8 mouse cellular contexts compared by ENCODE assay signal in the genomic region with DNA sequence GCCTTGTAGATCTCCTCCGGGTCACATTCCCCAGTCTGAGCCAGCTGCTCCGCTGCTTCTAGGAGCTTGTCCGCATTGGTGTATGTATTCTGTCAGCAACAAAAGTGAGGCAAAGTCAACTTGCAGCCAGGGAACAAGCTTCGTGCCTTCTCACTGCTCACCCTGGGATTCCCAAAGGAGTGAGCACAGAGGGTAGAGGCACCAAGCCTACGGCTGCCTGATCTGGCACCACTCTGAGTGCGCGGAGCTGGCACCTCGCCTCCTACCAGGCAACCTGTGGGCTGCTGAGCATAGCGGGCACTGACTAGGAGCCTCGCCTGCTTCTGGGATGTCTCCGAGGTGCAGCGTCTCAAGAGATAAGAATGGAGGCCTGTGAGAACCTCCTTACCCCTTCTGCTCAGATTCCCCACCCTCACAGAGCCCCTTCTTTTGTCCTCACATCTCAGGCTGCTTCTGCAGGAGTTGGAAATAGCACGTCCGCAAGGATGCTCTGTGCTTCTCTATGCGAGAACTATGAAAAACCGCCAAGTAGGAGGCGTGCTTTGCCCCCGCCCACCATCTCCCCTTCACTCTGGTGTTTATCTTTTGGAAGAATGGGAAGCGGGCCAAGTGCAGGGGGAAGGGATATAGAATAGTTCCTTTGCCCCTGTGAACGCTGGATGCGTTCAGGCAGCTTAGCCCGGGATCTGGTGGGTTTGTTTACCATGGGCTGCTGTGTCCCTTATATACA.
DNase-seq lines count a peak whose midpoint lies in the region; ATAC-seq lines count a peak whose summit lies in the region.

No protein-coding gene starts in this region.

- ATAC-seq in kidney, embryonic 16.5 days (ENCODE audit: low FRiP score, low TSS enrichment) = 0 out of 2 replicates have a peak, but pooled peaks have one; percentile 31
- peak; percentile 60 for ATAC-seq in heart, embryonic 14.5 days (ENCODE audit: insufficient number of reproducible peaks, insufficient read depth, low FRiP score, low read depth)
- ATAC-seq in erythroid progenitor cell, adult 5-6 weeks (replicated peaks; ENCODE audit: low FRiP score, poor library complexity, severe bottlenecking) = no peak

- no peak for DNase-seq in kidney, postnatal 36 days
- DNase-seq in embryonic facial prominence, embryonic 10.5 days (ENCODE audit: low spot score) = no peak
- peak; percentile 59 to 69 for DNase-seq in left cerebral cortex, postnatal 10 days (ENCODE audit: extremely low spot score in 1 of 2, low spot score in 2 of 2)
- DNase-seq in natural killer cell, adult 2 months (ENCODE audit: low spot score in 2 of 2) = no peak
- no peak for DNase-seq in gastrocnemius, postnatal 10 days

- no peaks in the 10 kb centered on the region for H3K36me3 ChIP-seq in kidney, embryonic 16.5 days (ENCODE audit: insufficient read depth, low read length)
- H3K36me3 ChIP-seq in embryonic facial prominence, embryonic 10.5 days (replicated peaks) = peaks cover 7% of the 10 kb centered on the region
- H3K36me3 ChIP-seq in heart, embryonic 14.5 days (ENCODE audit: control insufficient read depth, insufficient read depth, low read length) = peaks cover 16% of the 10 kb centered on the region

- H3K27me3 ChIP-seq in kidney, embryonic 16.5 days (ENCODE audit: insufficient read depth, low read length) = no peaks in the 10 kb centered on the region
- no peaks in the 10 kb centered on the region; the same call in 1 of the 2 replicates for H3K27me3 ChIP-seq in embryonic facial prominence, embryonic 10.5 days (replicated peaks; ENCODE audit: low read depth, poor library complexity, severe bottlenecking)
- H3K27me3 ChIP-seq in heart, embryonic 14.5 days (ENCODE audit: control insufficient read depth, insufficient read depth, low read length) = no peaks in the 10 kb centered on the region

- H3K4me2 ChIP-seq in kidney, embryonic 16.5 days (replicated peaks; ENCODE audit: low read depth, low read length) = no peak overlapping the region
- H3K4me2 ChIP-seq in heart, embryonic 14.5 days (ENCODE audit: low read length) = peak overlapping the region; percentile 61

- no peaks in the 10 kb centered on the region for H3K9me3 ChIP-seq in kidney, embryonic 16.5 days (ENCODE audit: low read length)
- no peaks in the 10 kb centered on the region for H3K9me3 ChIP-seq in embryonic facial prominence, embryonic 10.5 days
- no peaks in the 10 kb centered on the region for H3K9me3 ChIP-seq in heart, embryonic 14.5 days (ENCODE audit: control insufficient read depth, low read length)

- intact Hi-C loops in left cerebral cortex, postnatal 10 days (cut with DNase I) = no loop called here

- H3K4me1 ChIP-seq in kidney, embryonic 16.5 days (ENCODE audit: insufficient read depth, low read length) = peaks cover 9% of the 10 kb centered on the region
- peaks cover 24% of the 10 kb centered on the region for H3K4me1 ChIP-seq in embryonic facial prominence, embryonic 10.5 days
- peaks cover 12 to 23% of the 10 kb centered on the region in 2 experiments for H3K4me1 ChIP-seq in heart, embryonic 14.5 days (ENCODE audit: control insufficient read depth in 2 of 2, insufficient read depth in 2 of 2, low read length in 2 of 2)

- H3K9ac ChIP-seq in kidney, embryonic 16.5 days (replicated peaks; ENCODE audit: low read length) = no peak overlapping the region
- H3K9ac ChIP-seq in heart, embryonic 14.5 days (ENCODE audit: low read length) = peak overlapping the region; percentile 78

- 66% methylated on average over 22 of the region's 22 CpGs for WGBS in kidney, embryonic 16.5 days
- WGBS in embryonic facial prominence, embryonic 10.5 days = 83% methylated on average over 22 of the region's 22 CpGs
- 24% methylated on average over 22 of the region's 22 CpGs for WGBS in heart, embryonic 14.5 days

- no peak overlapping the region for H3K4me3 ChIP-seq in kidney, embryonic 16.5 days (ENCODE audit: low read length)
- no peak overlapping the region for H3K4me3 ChIP-seq in embryonic facial prominence, embryonic 10.5 days
- H3K4me3 ChIP-seq in heart, embryonic 14.5 days (ENCODE audit: control insufficient read depth in 1 of 2, insufficient read depth in 1 of 2, low read depth in 1 of 2, low read length in 2 of 2) = peak overlapping the region; percentile 47 to 61

- H3K27ac ChIP-seq in kidney, embryonic 16.5 days (ENCODE audit: low read length) = no peak overlapping the region
- H3K27ac ChIP-seq in embryonic facial prominence, embryonic 10.5 days (replicated peaks) = peak overlapping the region; percentile 57; the same call in 1 of the 2 replicates
- peak overlapping the region; percentile 77 to 81 for H3K27ac ChIP-seq in heart, embryonic 14.5 days (replicated peaks in 1 of 2; ENCODE audit: control insufficient read depth in 1 of 2, insufficient read depth in 1 of 2, low read depth in 2 of 2, low read length in 2 of 2)

Comparison
In these comparisons a context has a peak if more than half of its experiments do, and no peak if none do; other contexts are left out.
1. H3K4me3 ChIP-seq: peak in heart, embryonic 14.5 days (2 of 2); none in kidney, embryonic 16.5 days (single experiment) and embryonic facial prominence, embryonic 10.5 days (single experiment).
2. DNase-seq: peak in left cerebral cortex, postnatal 10 days (2 of 2); none in kidney, postnatal 36 days (0 of 2), embryonic facial prominence, embryonic 10.5 days (single experiment), natural killer cell, adult 2 months (0 of 2) and gastrocnemius, postnatal 10 days (single experiment).